Mouse (Mus musculus) lung, adult 2 months (tissue): ENCODE results near the gene Rassf6.

ENCODE experiments used
- CTCF ChIP-seq: fragments of 200-500 bp; IDR thresholded peaks from 2 replicates; pipeline ENCODE4 v1.5.1; 2011; ENCODE audit warnings: mild to moderate bottlenecking, low read length, control low read depth; ENCODE audit not compliant: insufficient read depth
- POLR2A ChIP-seq: fragments of 200-500 bp; IDR thresholded peaks from 2 replicates; pipeline ENCODE4 v1.6.1; 2011; ENCODE audit warnings: low read depth, mild to moderate bottlenecking, control low read depth, low read length, borderline replicate concordance; ENCODE audit errors: extremely low read depth

DNA sequence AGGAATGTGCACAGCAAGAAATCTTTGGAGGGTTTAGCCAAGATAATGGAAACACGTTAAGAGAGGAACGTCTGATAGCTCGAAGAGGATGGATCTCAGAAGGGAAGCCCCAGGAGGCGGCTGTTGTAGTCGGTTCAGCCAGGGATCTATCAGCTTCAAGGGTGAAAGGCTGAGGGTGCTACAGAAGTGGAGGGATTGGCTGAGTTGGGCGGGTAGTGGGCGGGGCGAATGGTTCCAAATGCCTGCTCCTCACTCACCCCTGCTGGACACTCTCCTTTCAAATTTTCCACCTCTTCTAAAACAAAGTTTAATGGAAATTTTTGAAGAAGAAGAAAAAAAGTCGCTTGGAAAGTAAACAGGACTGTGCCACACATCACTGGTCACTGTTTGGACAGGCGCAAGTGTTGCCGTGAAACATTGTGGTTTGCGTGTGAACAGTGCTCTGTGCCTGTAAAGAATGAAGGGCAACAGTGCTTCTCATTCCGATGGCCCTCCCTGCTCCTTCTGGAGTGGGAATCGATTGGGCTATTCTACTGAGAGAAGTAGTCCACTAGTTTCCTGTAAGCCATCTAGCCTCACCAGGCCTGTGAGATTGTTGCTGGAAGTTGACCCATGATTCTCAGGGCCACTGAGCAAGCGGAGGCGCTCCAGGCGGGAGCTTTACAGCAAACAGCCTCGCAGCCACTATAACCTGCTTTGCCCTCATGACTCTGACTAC is 15.6 kb downstream of the Rassf6 start:
- TF ChIP-seq CTCF (no peak), POLR2A (no peak)
